Mouse (Mus musculus) cerebellum, postnatal 4 days (tissue): ENCODE results near the gene Tnfrsf1a.
"Not testable (repeated sequence)": the region's sequence is repeated elsewhere in the genome, so short reads cannot be mapped to it uniquely, and the experiment has no call there.

Source experiments
- DNase-seq, 2 experiments: peaks; one replicate each; pipeline ENCODE4 v3.0.0; 2022; ENCODE audit warnings: low spot score in 2 of 2, mixed read lengths in 1 of 2

The Tnfrsf1a gene

DNA sequence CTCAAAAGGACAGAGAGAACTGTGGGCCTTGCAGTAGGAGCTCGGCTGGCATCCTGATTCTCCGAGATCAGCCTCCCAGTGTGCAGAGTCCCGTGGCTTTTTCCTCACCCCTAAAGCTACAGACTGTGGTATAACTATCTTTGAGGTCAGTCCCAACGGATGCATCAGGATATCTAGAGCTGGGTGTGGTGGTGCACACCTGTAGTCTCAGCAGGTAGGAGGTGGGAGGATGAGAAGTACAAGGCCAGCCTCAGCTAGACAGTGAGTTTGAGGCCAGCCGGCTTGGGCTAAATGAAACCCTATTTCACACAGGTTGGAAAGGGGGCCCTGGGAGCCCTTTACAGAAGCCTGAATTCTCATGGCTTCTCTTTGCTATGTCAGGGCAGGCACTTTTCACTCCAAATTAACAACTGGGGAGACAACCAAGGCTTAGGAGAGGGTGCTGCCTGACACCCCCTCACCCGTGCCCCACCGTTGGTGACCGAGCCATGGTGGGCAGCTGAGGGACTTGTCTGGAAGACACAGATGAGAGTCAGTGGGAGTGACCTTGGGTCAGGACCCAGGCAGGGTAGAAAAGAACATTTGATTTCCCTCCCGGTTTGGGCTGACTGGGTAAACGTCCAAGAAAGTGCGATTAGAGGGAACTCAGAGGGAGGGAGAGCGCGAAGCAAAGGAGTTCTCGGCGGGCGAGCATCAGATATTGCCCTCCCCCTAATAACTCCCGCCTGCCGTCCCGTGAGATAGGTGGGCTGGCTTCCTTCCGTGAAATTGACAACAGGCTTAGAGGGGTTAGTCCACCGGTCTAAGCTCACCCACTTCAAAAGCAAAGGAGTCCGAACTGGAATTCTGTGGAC is at the start of gene Tnfrsf1a:
Tnfrsf1a (plus strand) TSS at position 642 of the 854 bp plus-strand sequence.
- DNase-seq = no peak

DNA sequence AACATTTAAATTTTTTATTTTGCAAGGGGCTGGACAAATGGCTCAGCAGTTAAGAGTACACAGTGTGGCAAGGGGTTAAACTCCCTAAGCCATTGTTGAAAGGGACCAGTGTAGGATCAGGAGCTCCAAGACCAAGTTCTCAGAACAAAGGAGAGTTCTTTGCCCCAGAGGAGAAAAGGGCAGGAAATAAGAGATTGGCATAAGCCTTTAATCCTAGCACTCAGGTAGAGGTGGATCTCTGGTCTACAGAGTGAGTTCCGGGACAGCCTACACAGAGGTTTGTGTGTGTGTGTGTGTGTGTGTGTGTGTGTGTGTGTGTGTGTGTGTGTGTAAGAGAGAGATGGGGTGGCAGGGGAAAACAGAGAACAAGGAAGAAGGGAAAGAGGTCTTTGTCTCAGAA is 48.2 kb upstream of the Tnfrsf1a start:
- no peak for DNase-seq

- DNase-seq = no peak
Measured at GRCm38 (mm10) chr6:125302231-125302982, 46.8 kb upstream of the Tnfrsf1a start.

DNA sequence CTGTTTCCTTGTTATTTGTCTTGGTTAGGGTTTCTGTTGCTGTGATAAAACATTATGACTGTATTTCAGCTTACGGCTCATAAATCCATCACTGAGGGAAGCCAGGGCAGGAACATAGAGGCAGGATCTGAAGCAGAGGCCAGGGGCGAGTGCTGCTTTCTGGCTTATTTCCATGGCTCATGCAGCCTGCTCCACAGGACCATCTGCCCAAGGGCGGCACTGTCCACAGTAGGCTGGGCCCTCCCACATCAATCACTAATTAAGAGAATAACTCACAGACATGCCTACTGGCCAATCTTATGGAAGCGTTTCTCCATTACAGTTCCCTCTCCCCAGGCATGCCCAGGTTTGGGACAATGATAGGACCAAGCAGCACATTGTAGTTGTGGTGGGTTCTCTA is 45.9 kb upstream of the Tnfrsf1a start:
- DNase-seq = no peak

GRCm38 (mm10) chr6:125304408-125304807 is 44.8 kb upstream of the Tnfrsf1a start:
- DNase-seq = not testable (repeated sequence)

DNA sequence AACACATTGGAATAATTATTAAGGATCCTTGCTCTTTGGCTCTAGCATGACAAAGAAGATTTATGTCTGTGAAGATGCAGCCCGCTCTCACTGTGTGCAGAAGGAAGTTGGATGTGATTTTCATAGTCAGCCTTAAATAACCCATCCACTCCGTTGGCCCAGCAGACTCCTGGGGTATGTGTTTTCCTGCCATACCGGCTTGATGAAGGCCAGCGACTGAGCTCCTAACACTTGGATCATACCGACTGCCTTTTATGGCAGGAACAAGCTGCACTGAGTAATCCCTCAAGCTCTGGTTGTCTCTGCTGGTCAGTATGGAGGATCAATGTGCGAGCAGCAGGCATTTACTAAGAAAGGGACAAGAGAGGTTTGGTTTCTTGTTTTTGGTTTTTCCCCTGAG is 43.7 kb upstream of the Tnfrsf1a start:
- DNase-seq = no peak

- DNase-seq = no peak
Measured at GRCm38 (mm10) chr6:125307091-125307490, 42.1 kb upstream of the Tnfrsf1a start.

DNA sequence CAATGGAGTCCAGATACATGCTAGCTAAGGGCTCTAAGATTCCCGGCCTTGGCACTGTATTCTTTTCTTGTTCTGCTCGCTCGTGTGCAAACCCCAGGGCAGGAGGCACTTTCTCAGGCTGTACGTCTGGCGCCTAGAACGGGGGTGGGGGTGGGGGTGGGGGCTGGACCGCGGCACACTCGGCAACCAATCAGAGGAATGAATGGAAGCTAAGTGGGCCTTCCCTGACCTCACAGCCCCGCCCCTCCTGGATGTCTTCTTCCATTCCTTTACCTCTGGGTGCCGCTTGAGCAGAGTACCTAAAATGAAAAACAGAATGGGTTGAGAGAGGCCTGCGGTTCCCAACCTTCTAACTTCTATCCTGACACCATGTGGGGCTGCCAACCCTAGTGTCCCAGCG is 40.2 kb upstream of the Tnfrsf1a start:
- no peak for DNase-seq

DNA sequence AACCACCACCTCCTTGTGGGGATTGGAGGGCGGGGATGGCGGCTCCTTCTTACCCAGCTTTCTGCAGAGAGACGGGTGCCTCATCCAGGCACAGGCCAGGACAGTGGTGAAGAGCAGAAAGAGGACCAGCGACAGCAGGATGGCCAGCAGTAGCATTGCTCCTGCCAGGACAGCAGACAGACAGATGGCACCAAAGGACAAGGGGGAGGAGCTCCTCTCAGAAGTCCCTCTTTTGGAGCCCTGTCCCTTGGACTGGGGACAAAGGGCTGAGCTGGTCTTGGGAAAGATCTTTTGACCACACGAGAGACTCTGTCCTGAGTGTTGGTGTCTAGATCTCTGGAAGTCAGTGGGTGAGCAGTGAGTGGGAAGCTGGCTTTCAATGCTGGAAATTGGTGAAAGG is 39.8 kb upstream of the Tnfrsf1a start:
- DNase-seq = no peak

GRCm38 (mm10) chr6:125312171-125312570 is 37.0 kb upstream of the Tnfrsf1a start:
- DNase-seq = no peak

GRCm38 (mm10) chr6:125312581-125313355 is 36.4 kb upstream of the Tnfrsf1a start:
- DNase-seq = no peak

DNA sequence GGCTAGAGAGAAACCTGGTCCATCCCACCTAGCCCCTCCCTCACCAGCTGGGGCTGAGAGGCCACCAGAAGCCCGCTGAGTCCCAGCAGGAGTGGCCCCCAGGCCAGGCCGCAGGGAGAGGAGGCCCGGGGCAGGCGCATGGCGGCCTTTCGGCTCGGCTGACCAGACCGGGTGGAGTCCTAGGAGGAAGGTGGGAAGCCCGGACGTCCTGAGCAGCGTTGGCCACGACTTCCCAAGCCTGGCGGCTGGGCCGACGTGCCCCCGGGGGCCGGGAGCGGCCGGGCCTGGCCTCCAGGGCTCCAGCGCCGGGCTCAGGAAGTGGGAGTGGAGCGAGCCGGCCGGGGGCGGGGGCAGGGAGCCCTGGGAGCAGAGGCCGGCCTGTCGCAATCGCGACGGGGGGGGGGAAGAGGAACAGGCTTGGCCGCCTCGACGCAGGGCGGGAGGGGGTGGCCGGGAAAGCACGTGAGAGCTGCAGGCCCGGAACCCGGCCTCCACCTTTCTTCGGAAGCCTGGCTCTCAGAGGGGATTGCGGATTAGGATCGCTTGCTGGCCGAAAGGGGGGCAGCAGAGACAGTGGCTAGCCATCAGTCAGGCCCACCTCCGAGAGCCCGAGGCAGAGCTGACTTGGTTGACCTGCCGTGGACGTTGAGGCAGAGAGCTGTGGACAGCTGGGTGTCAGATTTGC is 35.5 kb upstream of the Tnfrsf1a start, which contains the start of gene Ltbr:
Ltbr (minus strand) TSS at position 340 of the 685 bp plus-strand sequence.
- DNase-seq = peak in 1 of 2 experiments; percentile 56

DNA sequence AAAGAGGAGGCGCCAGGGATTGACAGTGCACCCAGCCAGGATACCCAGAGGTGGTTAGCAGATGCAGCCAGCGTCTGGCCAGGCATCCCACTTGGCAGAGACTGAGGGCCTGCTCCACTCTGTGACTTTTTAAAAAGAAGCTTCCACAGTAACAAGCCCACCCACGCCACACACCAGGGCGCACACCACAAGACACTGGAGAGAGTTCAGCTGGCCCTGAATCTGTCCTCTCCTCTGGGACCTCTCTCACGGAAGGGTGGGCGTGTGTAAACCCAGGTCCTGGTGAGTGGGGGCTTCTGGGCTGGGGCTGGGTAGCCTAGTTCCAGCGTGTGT is 35.0 kb upstream of the Tnfrsf1a start:
- no peak for DNase-seq

DNA sequence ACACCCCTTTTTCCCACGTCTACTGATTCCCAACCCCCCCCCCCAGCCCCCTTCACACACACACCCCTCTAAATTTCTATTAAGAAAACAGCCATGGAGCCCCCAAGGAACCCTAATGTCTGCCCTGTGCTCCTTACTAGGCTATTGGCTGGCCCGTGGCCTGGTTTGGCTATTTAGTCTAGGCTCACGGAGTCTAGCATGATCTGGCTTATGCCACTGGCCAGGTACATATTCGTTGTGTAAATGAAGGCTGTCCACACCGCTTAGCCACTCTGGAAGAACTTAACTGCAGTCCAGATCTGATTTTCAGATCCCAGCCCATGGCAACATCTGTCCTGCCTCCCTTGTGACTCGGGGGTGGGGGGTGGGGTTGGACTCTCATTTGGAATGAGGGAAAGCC is 34.4 kb upstream of the Tnfrsf1a start:
- DNase-seq = no peak

DNA sequence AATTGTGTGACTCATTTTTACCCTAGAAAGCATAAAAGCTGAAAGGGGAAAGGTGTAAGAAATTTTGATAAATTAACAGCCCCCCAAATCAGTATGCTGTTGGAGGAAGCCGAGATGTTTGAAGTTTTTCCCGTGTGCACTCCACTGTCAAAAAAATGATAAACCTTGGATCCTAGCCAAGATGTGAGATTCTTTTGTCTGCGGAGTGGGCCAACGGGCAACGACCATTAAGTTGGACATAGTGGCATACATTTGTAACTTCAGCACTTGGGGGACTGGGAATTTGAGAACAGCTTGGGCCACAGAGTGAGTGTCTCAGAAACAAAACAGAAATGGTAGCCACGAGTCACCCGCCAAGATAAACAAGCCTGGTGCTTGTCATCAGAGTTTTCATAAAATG is 32.1 kb upstream of the Tnfrsf1a start:
- no peak for DNase-seq

DNA sequence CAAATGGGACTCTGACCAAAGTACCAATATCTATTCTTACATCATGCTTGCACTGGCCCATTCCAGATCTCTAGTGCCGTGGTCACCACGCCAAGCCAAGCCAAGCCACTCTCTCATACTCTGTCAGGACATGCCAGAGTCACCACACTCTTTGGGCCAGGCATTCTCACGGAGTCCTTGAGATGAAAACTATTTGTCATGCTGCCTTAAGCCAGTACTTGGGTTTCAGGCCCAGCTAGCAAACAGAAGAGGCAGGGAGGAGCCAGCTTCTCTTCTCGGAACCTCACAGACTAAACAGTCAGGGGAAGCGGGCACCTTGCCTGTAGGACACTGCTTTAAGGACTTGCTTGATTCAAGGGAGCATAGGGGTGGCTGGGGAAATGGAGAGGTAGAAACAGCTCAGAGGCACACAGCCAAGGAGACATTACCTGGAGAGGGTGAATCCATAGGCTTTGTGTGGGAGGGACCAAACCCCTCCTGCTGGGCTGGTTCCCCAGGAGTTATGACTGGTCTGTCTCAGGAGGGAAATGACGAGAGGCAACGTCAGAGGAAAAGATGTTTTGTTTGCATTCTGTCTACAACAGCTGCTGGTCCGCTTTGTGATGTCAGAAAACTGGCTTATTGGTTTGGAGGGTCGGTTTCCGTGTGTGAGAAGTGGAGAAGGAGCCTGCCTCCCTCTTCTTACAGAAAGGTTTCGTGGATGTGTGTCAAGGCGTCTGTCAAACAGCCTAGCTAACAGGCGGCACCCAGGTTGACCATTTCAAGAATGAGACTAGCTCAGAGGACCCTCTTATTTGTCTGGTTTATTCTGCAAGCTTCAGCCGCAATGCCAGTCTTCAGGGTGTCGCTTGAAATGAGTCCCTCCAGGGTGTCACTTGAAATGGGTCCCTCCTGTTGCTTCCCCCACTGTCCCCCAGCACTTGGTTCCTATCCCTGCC is 29.9 kb upstream of the Tnfrsf1a start:
- DNase-seq = no peak

DNA sequence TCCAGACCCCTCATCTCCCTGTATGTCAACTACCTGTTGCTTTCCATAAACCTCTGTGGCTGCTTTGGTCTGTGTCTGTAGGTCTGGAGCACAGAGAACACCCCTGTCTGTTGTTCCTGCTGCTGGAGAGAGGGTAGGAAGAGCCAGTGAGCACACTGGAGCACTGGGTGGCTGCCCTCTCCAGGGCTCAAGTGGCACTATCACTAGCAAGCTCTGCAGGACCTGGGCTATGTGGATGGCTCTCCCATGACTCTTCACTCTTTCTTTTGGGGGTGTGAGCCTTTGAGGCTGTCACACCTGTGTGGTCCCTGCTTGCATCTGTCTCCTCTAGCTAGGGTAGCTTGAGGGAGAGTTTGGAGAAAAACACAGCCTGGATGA is 29.3 kb upstream of the Tnfrsf1a start:
- DNase-seq = no peak

DNA sequence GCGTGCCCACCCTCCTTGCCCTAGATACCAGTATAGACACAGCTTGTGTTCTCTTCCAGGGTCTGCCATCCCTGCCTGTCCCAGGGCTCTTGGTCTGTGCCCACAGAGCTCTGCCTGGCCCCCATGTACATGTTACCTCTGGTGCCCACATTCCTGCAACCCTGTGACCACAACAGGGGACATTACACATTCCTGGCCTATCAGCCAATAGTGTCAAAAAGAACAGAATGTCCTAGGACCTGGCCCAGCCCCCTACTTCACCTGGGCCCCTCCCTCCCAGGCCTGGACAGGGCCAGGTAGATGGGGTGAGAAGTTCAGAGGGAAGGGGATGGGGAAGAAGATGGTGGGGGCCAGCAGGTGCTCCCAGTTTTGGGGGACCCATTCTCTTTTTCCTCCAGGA is 28.8 kb upstream of the Tnfrsf1a start, which contains the start of gene Scnn1a:
Scnn1a (plus strand) TSS at position 337 of the 400 bp plus-strand sequence.
- no peak for DNase-seq

DNA sequence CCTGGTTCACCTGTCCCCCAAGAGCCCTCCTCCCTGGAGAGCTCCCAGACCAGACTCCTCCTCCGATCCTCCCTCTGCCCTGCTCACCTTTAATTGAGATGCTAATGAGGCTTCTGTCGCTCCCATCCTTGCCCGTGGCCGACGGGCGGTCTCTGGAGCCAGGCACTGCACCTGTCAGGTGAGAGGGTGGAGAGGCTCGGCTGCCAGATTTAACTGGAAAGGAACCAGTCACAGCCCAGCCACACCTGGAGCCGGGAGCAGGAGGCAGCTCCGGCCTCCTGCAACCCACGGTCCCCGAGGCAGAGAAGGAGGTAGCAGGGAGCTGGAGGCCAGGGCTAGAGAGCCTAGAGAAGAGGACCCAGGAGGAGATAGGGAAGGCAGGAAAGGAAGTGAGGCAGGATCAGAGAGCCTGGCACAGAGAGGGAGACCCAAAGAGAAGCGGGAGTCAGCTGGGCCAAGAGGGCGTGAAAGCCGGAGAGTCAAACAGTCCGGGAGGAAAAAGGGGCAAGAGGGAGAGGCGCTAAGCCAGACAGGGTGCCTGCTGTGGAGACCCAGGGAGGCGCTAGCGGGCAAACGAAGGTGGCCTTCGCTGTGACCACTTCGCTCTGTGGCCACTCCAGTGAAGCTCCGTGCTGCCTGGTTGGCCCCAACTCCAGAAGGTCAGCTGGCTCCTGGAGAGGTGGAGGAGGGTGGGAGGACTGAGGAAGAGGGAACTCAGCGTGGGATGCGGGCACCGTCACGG is 27.9 kb upstream of the Tnfrsf1a start:
- DNase-seq = no peak

DNA sequence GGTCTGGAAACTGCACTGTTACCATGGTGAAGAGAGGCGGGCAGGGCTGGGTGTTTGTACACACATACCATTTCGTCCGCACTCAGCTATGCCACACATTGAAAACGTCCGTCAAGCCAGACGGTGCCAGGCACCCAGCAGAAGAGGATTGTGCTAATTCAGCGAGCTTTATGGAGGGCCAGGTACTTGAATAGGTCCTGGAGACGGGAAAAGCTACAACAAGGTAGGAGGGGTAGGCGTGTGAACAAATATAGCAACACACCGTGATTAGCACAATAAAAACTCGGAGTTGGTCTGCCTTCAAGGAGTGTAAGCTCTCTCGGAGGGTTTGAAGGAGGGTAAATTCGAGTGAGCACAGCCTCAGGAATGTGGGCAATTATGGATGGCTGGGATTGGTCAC is 26.4 kb upstream of the Tnfrsf1a start:
- DNase-seq = no peak
